18 mouse cellular contexts compared by ENCODE assay signal in genomic region chr15:22152678-22153077, GRCm38 (mm10).
"Had no signal": no experiment of that assay in that cellular context is flagged by ENCODE, and none has a peak within 500 bp of the region (broad histone marks: within the 10 kb centered on the region; RNA-seq: fewer than 3 reads in every experiment).

No protein-coding gene starts in this region.

- DNase-seq: kidney, adult 11 months; kidney, adult 9 months; kidney, postnatal 36 days; layer of hippocampus, adult 9-11 months; layer of hippocampus, postnatal 36 days; liver; liver, embryonic 13.5 days; liver, postnatal 0 days; lung, postnatal 14 days; right cerebral cortex, postnatal 4 days; spleen, adult 18-20 months; thymus, adult 2 months; thymus, postnatal 36 days had no signal

- H3K4me3 ChIP-seq: limb, embryonic 12.5 days; liver, embryonic 13.5 days; lung, embryonic 15.5 days; neural tube, embryonic 13.5 days; stomach, embryonic 15.5 days had no signal

- H3K9ac ChIP-seq: limb, embryonic 12.5 days; liver, embryonic 13.5 days; liver, postnatal 0 days; lung, embryonic 15.5 days; neural tube, embryonic 13.5 days; stomach, embryonic 15.5 days had no signal

- H3K4me1 ChIP-seq: limb, embryonic 12.5 days; liver, embryonic 13.5 days; lung, embryonic 15.5 days; neural tube, embryonic 13.5 days; stomach, embryonic 15.5 days had no signal

- ATAC-seq: liver, postnatal 0 days had no signal

- H3K27ac ChIP-seq: kidney, postnatal 0 days; limb, embryonic 12.5 days; liver, embryonic 13.5 days; lung, embryonic 15.5 days; neural tube, embryonic 13.5 days; stomach, embryonic 15.5 days had no signal

- H3K36me3 ChIP-seq: limb, embryonic 12.5 days; liver, embryonic 13.5 days; lung, embryonic 15.5 days; neural tube, embryonic 13.5 days; stomach, embryonic 15.5 days had no signal

- H3K27me3 ChIP-seq: limb, embryonic 12.5 days; liver, embryonic 13.5 days; lung, embryonic 15.5 days; neural tube, embryonic 13.5 days; stomach, embryonic 15.5 days had no signal

- H3K4me2 ChIP-seq: limb, embryonic 12.5 days; liver, embryonic 13.5 days; lung, embryonic 15.5 days; neural tube, embryonic 13.5 days; stomach, embryonic 15.5 days had no signal

- H3K9me3 ChIP-seq: limb, embryonic 12.5 days; liver, embryonic 13.5 days; lung, embryonic 15.5 days; neural tube, embryonic 13.5 days; stomach, embryonic 15.5 days had no signal
